Mouse (Mus musculus) retina, embryonic 14.5 days (tissue): Measurements from ENCODE around the gene Mlxip.

Experiments
- DNase-seq: peaks from one replicate; pipeline ENCODE4 v3.0.0-alpha.2; 2015; ENCODE audit warnings: low spot score

Gene Mlxip

DNA sequence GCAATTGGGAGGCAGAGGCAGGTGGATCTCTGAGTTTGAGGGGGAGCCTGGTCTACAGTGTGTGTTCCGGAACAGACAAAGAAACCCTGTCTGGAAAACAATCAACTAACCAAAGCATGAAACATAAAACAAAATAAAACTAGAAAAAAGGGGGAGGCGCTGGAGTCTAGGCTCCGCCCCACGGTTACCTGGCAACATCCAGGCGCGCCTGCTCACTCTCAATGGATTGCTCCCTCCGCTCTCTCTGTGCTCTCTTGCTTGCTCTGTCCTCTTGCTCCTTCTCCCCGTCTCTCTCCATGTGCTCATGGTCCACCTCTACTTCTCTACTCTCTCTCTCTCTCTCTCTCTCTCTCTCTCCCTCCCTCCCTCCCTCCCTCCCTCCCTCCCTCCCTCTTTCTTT is 11.9 kb upstream of the Mlxip start:
- no peak for DNase-seq

DNA sequence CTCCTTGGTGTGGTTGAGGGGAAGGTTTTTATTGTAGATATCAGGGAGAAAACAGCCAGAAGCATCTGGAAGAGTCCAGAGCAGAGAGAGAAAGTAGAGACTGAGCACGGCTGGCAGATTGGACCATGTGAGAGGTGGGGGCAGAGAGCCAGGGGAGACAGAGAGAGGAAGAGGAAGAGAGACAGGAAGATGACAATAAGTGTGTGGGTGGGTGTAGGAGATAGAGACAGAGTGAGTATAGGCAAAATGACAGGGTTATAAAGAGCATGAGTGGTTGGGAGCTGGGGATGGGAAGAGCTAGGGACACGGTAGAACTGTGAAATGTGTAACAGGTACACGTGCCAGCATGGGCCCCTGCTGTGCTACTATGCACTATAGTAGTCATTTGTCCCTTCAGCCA is 6.1 kb upstream of the Mlxip start:
- no peak for DNase-seq

DNA sequence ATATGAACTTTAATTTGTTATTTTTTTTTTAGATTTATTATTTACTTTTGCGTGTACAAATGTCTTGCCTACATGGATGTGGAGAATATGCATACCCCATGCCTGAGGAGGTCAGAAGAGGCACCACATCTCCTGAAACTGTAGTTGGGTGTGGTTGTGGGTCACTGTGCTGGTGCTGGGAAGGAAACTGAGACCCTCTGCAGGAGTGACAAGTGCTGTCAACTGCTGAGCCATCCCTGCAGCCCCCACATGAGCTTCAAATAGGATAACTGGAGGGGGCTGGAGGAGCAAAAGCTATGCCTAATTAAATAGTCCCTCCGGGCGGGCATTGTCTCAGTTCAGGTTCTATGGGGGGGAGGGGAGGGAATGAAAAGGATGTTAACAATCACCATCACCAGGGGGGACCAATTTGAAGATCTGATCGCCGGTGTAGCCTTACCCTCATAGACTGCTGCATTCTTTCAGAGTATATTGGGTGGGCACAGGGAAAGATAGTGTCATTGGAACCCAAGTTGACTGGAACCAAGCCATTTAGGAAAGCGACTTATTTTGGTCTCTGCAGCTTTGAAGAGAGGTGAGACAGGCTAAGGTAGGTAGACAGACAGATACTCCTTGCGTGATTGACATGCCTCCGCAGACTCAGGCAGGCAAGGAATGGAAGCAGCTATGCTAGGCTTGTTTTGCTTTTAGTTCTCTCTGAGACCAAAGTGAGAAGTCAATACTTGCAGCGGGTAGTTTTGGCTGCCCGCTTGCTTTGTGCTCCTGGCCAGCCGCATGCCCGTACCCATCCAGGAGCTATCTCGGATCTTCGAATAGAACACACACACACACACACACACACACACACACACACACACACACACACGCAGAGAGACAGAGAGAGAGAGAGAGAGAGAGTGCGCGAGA is 3.8 kb upstream of the Mlxip start:
- DNase-seq, result no peak

DNA sequence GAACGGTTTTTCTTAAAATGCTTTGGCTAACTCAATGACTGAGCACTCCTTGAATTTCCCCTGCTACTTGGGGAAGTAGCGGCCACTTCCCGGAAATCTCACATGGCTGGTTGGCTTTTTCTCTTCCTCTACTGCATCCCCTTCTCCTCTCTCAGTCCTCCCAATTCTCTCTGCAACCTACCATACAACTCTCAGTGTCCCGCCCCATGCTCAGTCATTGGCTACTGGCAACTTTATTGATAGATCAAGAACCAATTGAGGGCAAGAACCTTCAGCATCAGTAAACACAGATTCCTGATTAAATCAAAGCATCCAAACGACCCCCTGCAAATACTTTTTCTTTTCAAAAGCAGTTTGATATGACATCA is 3.2 kb upstream of the Mlxip start:
- DNase-seq, result peak; percentile 81

DNA sequence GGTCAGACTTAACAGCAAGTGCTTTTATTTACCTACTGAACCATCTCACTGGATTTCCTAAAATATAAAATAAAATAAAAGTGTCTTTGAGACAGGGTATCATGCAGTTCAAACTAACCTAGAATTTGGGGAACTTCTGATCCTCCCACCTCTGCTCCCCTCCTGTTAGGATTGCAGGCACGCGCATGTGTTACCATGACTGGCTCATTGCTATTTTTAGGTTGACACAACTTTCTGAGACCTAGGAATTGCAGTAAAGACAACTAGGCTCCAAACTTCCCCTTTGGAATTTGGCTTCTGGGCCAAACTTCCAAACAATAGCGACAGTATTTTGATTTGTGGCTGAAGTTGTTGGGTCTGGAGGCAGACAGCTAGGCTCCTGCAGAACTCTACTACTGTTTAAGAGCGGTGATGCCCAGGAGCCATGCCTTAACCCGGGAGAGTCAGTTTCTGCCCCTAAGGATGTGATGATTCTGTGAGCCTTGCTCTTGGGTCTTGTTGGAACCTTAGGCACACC is 754 bp upstream of the Mlxip start:
- no peak for DNase-seq

DNA sequence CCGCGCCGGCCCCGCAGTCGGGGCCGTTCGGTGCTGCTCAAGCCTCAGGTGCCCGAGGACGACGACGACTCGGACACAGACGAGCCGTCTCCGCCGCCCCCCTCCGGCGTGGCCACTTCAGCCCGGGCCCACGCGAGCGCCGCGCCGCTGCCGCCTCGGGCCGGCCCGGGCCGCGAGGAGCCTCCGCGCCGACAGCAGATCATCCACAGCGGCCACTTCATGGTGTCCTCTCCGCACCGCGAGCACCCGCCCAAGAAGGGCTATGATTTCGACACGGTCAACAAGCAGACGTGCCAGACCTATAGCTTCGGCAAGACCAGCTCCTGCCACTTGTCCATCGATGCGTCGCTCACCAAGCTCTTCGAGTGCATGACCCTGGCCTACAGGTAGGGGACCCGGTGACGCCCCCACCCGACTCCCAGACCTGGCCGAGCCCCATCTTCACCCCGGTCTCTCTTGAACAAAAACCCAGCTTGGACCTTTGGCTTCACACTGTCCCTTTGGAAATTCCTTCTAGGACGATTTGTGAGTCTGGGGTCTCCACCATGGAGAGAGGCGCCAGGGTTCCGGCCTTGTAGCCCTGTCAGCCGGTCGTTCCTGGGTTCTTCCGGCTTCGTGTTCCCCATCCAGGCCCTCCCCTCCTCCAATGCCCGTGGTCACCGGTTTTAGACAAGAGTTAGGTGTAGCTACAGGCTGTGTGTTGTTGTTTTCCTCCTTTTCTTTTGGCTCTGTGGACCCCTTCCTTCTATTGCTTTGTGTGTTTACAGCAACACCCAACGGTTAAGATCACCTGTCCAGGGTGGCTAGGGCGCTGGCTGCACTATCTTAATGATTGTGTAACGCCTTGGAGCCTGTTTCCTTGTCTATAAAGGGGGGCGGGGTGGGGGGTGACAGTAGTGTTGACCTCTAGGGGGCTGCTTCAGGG is 621 bp downstream of the Mlxip start:
- DNase-seq, result peak; percentile 47

DNA sequence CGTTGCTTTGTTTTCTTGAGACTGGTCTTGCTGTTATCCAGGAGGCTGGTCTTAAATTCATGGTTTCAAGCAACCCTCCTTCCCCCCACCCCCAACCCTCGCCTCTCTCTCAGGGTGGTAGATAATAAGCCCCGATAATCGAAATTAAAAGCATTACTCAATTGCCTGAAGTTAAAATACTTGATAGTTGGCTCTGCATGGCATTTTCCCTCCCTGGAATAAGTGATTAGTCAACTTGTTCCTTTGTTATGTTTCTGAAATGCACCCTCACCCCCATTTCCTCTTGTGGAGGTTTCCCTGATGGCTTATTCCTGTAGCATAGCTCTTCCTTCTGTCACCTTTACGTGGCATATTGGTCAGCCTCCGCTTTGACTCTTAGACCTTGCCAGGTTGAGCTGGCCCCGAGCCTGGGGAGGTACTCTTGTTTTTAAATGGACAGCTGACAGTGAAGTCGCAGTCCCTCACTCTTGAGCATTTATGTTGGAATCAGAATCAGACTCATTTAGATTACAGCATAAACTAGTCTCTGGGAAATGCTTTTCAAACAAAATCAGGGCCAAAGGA is 2.4 kb downstream of the Mlxip start:
- DNase-seq, result no peak

DNA sequence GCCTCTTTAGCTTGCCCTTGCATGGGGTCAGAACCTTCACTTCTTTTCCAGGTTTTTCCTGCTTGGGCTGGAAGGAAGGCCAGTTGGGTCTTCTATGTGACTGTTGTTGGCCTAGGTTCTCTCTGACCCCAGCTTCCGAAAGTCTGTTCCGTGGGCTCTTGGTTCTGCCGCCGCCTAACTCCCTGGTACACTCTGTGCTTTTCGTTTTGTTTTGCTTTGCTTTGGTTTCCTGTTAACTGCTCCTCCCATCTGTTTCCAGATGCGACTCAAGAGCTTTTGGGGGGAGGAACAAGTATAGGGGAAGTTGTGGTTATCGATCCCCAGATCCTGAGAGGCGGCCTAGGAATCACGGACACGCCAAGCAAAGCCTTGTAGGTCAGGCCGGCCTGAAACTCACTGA is 3.2 kb downstream of the Mlxip start:
- no peak for DNase-seq

DNA sequence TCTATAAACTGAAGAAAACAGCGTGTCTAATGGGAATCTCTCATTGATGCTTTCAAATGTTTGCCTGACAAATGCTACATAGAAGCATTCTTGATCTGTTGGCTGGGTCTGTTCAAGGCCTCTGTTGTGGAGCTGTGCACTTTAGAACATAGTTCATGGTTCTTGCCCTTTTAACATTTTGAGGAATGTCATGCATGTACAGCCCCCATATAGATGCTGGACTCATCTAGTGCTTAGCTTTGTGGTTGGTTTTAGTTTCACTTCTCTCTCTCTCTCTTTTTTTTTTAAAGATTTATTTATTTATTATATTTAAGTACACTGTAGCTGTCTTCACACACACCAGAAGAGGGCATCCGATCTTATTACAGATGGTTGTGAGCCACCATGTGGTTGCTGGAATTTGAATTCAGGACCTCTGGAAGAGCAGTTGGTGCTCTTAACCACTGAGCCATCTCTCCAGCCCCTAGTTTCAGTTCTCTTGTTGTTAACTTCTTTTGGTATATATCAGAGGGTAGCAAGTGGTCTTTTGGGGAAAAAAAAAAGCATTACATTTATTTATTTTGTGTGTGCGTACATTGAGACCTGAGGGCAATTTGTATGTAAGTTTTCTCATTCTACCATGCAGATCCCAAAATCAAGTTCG is 4.4 kb downstream of the Mlxip start:
- no peak for DNase-seq

DNA sequence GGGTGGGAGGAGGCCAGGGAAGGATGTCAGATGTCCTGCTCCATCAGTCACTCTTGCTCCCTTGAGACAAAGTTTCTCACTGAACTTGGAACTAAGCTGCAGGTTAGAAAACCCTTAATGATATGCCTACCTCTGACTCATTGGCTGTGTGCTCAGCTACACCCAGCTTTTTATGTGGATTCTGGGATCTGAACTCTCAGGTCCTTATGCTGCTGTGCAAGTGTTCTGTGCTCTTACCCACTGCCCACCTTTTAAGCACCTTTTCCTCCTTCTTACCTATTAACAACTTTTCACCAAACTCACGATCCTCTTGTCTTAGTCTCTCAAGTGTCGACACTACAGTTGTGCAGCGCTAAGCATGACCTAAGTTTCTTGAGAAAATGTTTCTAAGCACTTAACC is 9.9 kb downstream of the Mlxip start:
- no peak for DNase-seq

DNA sequence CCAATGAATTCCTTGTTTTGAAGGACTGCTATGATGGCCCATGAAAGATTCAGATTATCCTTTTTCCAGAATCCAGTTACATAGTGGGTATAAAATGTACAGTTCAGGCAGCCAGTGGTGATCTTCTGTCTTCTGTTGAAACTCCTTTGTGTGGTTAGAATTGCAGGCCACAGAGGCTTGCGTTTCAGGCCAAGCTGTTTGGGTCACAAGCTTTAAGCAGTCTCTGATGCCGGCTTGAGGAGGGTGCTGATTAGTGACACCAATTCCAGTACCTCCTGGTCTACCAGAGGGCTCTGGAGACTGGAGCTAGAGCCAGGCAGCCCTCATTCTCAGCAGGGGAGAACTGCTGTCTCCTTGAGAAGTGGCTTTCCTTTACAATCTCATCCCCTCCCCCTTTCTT is 12.4 kb downstream of the Mlxip start:
- no peak for DNase-seq

DNA sequence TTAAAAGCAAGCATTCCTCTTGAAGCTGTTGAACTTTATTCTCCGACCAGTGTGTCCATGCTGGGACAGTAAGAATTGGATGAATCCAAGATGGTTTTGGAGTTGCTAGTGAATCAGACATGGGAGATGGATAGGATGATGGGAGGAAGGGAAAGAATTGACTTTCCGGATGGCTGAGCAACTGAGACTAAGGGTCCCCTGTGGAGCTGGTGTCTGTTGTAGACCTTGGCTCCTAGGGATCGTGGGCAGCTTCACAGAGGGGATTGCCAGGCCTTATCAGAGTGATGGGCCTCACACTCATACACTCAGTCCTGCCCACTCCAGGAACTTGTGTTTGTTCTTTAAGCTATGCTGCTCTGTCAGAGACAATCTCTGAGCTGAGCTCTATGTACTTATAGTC is 13.6 kb downstream of the Mlxip start:
- DNase-seq, result peak; percentile 72

DNA sequence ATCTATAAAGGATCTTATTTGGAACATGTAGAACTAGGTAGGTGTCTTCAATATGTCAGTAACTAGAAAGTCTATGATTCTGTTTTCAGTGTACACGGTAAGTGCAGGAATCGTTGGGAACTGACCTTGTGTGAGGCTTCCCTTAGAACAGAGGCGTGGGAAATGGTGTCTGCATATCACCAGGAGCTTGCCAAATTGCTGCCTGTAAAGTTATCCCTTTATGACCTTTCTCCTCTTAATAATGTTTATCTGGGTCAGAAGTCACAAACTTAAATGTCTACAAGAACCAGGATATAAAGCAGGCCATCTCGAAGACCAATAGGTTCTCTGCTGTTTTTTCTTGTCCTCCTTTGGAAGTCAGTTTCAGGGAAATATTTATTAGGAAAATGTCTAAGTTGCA is 17.6 kb downstream of the Mlxip start:
- no peak for DNase-seq

DNA sequence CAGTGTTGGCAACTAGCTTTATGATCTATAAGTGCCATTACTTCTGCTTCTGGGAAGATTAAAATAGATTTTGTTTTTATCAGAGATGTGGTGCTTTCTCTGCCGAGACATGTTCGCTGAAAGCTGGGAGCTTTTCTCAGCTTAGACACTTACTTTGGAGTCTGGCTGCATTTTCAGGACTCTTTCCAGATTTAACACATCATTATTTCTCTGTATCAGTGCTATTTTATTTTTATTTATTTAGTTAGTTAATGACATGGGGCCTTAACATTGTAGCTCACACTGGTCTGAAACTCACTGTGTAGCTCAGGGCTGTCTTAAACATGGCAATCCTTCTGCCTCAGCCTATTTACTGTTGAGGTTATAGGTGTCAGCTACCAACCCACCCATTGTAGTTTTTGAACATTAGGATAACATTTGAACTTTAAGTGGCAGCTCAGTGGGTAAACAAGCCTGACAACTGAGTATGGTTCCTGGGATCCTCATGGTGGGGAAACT is 19.3 kb downstream of the Mlxip start:
- no peak for DNase-seq

DNA sequence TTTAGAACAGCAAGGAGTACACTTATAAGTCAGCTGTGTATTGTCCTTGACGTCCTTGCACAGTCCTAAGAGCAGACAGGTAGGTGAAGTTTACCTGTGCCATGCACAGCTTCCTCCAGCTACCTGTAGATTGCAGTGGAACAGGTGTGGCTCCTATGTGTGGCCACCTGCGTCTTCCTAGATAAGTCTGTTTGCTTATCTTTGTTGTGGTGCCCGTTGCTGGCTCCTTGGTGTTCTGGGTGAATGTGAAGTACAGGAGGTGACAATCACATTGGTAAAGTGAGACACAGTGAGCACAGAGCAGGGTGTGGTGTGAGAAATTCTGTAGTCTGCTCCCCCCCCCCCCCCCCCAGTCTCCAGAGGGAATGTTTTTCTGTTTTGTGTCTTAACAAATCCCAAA is 21.6 kb downstream of the Mlxip start:
- no peak for DNase-seq

DNA sequence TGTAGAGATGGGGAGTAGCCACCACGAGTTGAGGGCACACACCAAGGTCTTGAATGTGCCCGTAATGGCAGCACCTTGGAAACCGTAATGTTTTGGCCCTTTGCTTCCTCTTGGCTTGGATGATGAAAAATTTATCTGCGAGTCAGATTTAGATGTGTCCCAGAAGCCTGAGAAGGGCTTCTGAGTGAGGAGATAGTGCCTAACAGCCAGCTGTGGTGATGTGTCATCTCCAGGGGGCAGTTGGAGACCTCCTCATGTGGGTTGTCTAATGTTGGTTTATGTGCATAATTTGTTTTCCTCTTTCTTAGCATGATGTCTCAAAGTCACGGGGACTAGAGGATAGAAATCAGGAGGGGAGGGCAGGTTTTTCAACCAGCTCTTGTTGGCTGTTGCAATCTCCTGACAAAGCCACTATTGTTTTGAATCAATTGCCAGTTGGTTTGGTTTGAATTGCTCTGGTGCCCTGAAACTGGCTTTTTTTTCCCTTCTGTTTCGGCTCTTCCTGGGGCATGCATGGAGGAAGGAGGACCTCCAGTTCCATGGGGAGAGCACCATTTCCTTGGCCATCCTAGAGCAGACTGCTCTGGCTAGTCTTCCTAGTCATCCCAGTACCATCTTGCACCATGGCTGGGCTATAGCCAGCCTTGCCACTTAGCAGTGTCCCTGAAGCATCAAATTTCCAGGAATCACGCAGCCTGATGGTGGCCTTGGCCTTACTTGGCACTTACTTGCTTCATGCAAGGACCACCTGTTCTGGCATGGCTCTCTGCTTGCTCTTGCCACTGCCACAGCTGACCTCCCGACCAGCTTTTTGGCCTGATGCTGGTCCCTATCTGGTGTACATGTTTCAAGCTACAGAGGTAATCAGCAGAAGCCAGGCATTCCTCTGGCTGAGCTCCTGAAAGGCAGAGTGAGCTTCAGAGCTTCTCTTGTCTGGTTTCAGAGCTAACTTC is 22.2 kb downstream of the Mlxip start:
- DNase-seq, result no peak

DNA sequence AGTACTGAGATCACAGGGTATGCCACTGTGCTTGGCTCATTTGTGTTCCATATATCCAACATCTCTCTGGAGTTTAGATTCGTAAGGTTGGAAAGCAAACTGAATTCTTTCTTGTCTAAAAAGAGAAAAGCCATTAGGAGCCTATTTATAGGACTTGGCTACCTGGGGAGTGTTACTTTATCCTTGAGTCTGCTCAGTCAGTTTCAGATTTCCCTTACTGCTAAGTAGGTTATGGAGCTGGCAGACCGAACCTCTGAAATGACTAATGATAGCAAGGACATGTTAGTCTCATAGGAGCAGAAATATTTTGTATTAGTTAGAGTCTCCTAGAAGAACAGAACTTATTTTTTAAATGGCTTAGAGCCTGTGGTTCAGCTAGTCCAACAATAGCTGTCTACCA is 29.3 kb downstream of the Mlxip start:
- DNase-seq, result no peak

DNA sequence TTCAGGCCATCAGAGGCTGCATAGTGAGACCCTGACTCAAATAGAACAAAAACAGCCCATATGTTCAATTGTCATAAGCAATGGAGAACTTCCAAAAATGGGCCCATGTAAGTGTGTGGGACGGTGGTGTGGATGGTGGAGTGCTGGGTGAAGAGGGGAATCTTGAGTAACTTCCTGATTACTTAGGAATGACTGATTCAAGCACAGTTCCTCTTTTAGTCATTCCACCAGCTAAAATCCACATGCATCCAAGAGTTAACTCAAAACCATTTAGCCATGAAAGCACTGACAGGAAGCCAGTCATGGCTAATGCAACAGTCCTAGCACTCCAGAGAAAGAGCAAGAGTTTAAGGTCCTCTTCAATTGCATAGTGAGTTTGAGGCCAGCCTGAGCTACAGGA is 33.0 kb downstream of the Mlxip start:
- no peak for DNase-seq

DNA sequence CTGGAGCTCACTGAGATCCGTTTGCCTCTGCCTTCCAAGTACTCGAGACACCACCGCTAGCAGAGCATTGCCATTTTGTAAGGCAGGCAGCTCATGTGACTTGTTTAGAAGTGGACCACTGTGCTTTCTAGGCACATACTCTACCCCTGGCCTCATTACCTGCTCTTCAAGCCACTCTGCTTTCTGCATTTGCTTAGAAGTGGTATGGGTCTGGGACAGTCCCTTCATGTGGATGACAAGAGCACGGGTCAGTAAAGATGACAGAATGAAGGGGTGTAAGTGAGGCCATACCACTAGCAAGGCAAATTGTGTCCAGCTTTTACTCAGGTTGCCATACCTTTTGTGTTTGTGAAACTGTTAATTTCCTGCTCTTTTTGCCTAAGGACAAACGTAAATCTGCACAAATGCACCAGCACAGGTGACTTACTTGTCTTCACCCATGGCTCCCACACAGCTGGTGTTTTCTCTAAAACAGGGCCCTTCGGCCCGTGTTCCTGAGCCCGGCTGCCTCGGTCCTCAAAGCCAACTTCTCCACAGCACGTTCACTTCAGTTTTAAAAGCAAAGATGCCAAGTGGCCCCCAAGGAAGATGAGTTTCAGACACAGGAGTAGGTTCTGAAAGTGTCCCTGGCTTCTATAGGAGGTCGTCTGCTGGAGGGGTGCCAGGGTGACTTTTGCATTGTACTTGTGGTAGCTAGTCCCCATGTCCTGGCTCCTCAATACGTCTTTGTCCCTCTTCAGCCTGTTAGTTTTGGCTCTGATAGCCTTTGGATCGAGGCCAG is 37.1 kb downstream of the Mlxip start:
- DNase-seq, result no peak

DNA sequence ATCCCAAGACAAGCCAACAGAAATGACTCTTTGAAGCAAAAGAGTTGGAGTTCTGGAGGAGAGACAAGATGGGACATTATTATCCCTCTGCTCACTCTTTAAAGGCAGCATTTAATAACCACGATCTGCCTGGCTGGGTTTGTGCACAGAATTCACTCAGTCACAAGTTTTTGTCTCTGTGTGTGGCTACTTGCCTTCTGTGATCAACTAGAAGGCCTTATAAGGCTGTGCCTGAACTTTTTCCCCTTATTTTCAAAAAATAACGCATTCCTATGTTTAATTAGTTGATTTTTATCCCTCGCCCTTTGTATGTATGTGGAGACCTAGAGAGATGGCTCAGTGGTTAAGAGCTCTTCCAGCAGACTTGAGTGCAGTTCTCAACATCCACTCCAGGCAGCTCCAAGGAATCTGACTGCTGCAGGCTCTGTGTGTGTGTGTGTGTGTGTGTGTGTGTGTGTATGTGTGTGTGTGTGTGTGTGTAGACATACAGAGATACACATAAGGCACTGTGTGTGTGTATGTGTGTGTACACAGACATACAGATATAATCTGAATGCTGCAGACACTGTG is 37.8 kb downstream of the Mlxip start:
- no peak for DNase-seq
